Mouse (Mus musculus) limb, embryonic 13.5 days (tissue): ENCODE measurements around the gene Cphx3. TPM values are rescaled to one million over a fixed set of nuclear protein-coding genes. Genes with fewer than 3 reads are reported as not detected.
"Not testable (repeated sequence)": the region's sequence is repeated elsewhere in the genome, so short reads cannot be mapped to it uniquely, and the experiment has no call there.

ENCODE experiments used
- ATAC-seq: fragments of 200-750 bp; cut with Nextera tagmentation; 2 replicates; pipeline ENCODE4 v1.8.0; 2017; ENCODE audit warnings: low read depth, moderate number of reproducible peaks, moderate TSS enrichment; ENCODE audit not compliant: low FRiP score
- H3K27ac ChIP-seq: fragments of 300-500 bp; sonication (generic); 2 replicates; pipeline ENCODE4 v1.5.1; 2015; ENCODE audit warnings: inconsistent platforms, mild to moderate bottlenecking, moderate library complexity
- H3K27me3 ChIP-seq: fragments of 300-500 bp; sonication (generic); 2 replicates; pipeline ENCODE4 v1.6.1; 2015; ENCODE audit warnings: mild to moderate bottlenecking, inconsistent platforms
- H3K36me3 ChIP-seq: fragments of 300-500 bp; sonication (generic); 2 replicates; pipeline ENCODE4 v1.6.1; 2015; ENCODE audit warnings: inconsistent platforms, mild to moderate bottlenecking, moderate library complexity
- H3K4me1 ChIP-seq: fragments of 300-500 bp; sonication (generic); 2 replicates; pipeline ENCODE4 v1.6.1; 2015; ENCODE audit warnings: inconsistent platforms
- H3K4me2 ChIP-seq: fragments of 300-500 bp; sonication (generic); replicated peaks from 2 replicates; pipeline ENCODE4 v1.6.1; 2015; ENCODE audit warnings: inconsistent platforms, mild to moderate bottlenecking, moderate library complexity
- H3K4me3 ChIP-seq: fragments of 300-500 bp; sonication (generic); 2 replicates; pipeline ENCODE4 v1.5.1; 2015; ENCODE audit warnings: moderate library complexity, mild to moderate bottlenecking, inconsistent platforms
- H3K9ac ChIP-seq: fragments of 300-500 bp; sonication (generic); 2 replicates; pipeline ENCODE4 v1.6.1; 2015; ENCODE audit warnings: mild to moderate bottlenecking, inconsistent platforms
- H3K9me3 ChIP-seq: fragments of 300-500 bp; sonication (generic); 2 replicates; pipeline ENCODE4 v1.6.1; 2016; ENCODE audit warnings: inconsistent platforms
- WGBS: fragments of 180-500 bp; shearing (Covaris S2); methylation state at CpG from one replicate; pipeline ENCODE4 v1.1.7; 2015; 5-methylcytosine and 5-hydroxymethylcytosine counted together
- polyA plus RNA-seq: library from polyadenylated mRNA; unstranded; fragments of >200 nt; fragmentation: Nextera tagmentation; extraction: Ambion mirVana; gene quantifications from 2 replicates; pipeline ENCODE4 v1.2.1, GENCODE M21; 2015

Gene Cphx3
- not detected in 2 replicates for polyA plus RNA-seq

- no CpG with 5 or more reads among the region's 1 CpGs for WGBS
- not testable (repeated sequence) for H3K27me3 ChIP-seq, H3K9ac ChIP-seq, H3K4me3 ChIP-seq, H3K4me2 ChIP-seq, ATAC-seq, H3K36me3 ChIP-seq, H3K4me1 ChIP-seq, H3K9me3 ChIP-seq, H3K27ac ChIP-seq
Measured at GRCm38 (mm10) chr14:26081997-26082396, at the start of gene Cphx3. Cphx3 (plus strand) TSS chr14:26082297.

GRCm38 (mm10) chr14:26034364-26034763 lies 47.7 kb upstream of the Cphx3 start:
- H3K9me3 ChIP-seq, H3K27ac ChIP-seq, ATAC-seq, H3K9ac ChIP-seq, H3K4me1 ChIP-seq, H3K27me3 ChIP-seq, H3K36me3 ChIP-seq, H3K4me3 ChIP-seq, H3K4me2 ChIP-seq: not testable (repeated sequence)
- WGBS = no CpG with 5 or more reads among the region's 3 CpGs

- not testable (repeated sequence) for H3K27me3 ChIP-seq, H3K9ac ChIP-seq, H3K4me2 ChIP-seq, H3K4me1 ChIP-seq, H3K27ac ChIP-seq, ATAC-seq, H3K36me3 ChIP-seq, H3K4me3 ChIP-seq, H3K9me3 ChIP-seq
- WGBS = no CpG with 5 or more reads among the region's 6 CpGs
Measured at GRCm38 (mm10) chr14:26035439-26035838, 46.7 kb upstream of the Cphx3 start.

- WGBS = no CpG with 5 or more reads among the region's 26 CpGs
- not testable (repeated sequence) for H3K4me3 ChIP-seq, ATAC-seq, H3K4me2 ChIP-seq, H3K36me3 ChIP-seq, H3K4me1 ChIP-seq, H3K9me3 ChIP-seq, H3K9ac ChIP-seq, H3K27ac ChIP-seq, H3K27me3 ChIP-seq
Measured at GRCm38 (mm10) chr14:26042611-26043010, 39.5 kb upstream of the Cphx3 start, which contains the start of gene Gm9780. Gm9780 (minus strand) TSS chr14:26042711.

DNA sequence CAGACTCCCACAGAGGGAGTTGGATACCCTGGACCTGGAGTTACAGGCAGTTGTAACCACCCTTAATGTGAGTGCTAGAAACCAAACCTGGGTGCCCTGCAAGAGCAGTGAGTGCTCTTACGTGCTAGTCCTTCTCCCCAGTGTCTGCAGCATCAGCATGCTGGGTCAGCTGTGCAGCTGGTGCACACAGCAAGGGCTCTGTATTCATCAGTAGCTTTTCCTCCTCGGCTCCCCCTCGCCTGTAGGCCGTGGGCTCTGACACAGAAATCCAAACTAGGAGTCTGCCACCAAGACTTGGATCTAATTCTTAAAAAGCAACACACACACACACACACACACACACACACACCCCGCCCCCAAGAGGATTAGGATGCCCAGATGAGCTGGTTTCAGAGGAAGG lies 37.1 kb upstream of the Cphx3 start:
- not testable (repeated sequence) for H3K36me3 ChIP-seq, H3K9me3 ChIP-seq

DNA sequence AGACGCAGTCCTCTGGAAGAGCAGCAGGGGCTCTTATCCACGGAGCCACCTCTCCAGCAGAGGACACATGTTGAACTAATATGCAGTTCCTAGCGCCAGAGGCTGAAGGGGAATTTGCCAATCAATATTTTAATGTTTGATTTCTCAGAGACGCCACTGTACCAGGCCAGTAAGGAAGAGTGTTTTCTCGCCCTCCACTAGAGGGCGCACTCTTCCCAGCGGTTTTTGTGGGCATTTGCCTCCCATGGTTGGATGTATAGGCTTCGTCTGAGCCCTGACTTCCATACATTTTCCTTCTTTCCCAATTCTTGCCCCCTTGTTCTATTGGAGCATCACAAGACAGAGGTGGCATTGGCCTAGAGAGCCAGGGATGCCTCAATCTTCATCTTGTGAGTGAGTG lies 35.1 kb upstream of the Cphx3 start:
- not testable (repeated sequence) for H3K9me3 ChIP-seq, H3K27ac ChIP-seq, ATAC-seq, H3K4me3 ChIP-seq, H3K36me3 ChIP-seq, H3K4me1 ChIP-seq, H3K4me2 ChIP-seq, H3K9ac ChIP-seq, H3K27me3 ChIP-seq
- WGBS = no CpG with 5 or more reads among the region's 8 CpGs

More for the DNA sequence above, 37.1 kb upstream of the Cphx3 start:
- WGBS = no CpG with 5 or more reads among the region's 5 CpGs
- H3K27ac ChIP-seq, H3K4me3 ChIP-seq, H3K27me3 ChIP-seq, ATAC-seq, H3K4me2 ChIP-seq, H3K4me1 ChIP-seq, H3K9ac ChIP-seq: not testable (repeated sequence)

GRCm38 (mm10) chr14:26048767-26049166 lies 33.3 kb upstream of the Cphx3 start:
- WGBS = no CpG with 5 or more reads among the region's 9 CpGs
- H3K4me2 ChIP-seq, H3K27ac ChIP-seq, H3K36me3 ChIP-seq, H3K9ac ChIP-seq, H3K9me3 ChIP-seq, H3K4me1 ChIP-seq, ATAC-seq, H3K27me3 ChIP-seq, H3K4me3 ChIP-seq: not testable (repeated sequence)

DNA sequence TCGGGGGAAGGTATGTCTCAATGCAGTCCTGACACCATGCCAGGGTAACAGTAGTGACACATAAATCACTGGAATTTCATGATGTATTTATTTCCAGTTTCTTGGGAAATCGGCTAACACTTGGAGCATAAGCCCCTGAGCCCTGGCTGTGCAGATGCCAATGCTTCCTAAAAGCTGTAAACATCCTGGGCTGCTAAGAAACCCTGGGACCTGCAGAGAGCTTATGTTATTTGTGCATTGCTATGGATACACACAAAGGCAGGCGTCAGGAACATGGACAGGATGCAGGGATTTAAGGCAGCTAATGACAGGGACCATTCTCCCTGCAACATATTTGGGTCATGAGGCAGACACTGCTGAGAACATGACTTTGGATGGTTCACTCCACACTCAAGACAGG lies 23.9 kb upstream of the Cphx3 start:
- WGBS = no CpG with 5 or more reads among the region's 3 CpGs
- H3K9me3 ChIP-seq, H3K4me3 ChIP-seq, H3K9ac ChIP-seq, H3K27me3 ChIP-seq, ATAC-seq, H3K36me3 ChIP-seq, H3K27ac ChIP-seq, H3K4me2 ChIP-seq, H3K4me1 ChIP-seq: not testable (repeated sequence)

- not testable (repeated sequence) for H3K9me3 ChIP-seq, H3K27ac ChIP-seq, H3K27me3 ChIP-seq, H3K36me3 ChIP-seq, H3K4me2 ChIP-seq, H3K9ac ChIP-seq, ATAC-seq, H3K4me1 ChIP-seq, H3K4me3 ChIP-seq
- no CpG with 5 or more reads among the region's 6 CpGs for WGBS
Measured at GRCm38 (mm10) chr14:26059362-26059761, 22.7 kb upstream of the Cphx3 start.

GRCm38 (mm10) chr14:26066574-26067324 lies 15.3 kb upstream of the Cphx3 start:
- not testable (repeated sequence) for H3K4me3 ChIP-seq, H3K4me1 ChIP-seq, H3K9ac ChIP-seq, H3K27ac ChIP-seq, H3K9me3 ChIP-seq, H3K4me2 ChIP-seq, H3K27me3 ChIP-seq, H3K36me3 ChIP-seq
- peak; percentile 61 for ATAC-seq
- WGBS = no CpG with 5 or more reads among the region's 44 CpGs

DNA sequence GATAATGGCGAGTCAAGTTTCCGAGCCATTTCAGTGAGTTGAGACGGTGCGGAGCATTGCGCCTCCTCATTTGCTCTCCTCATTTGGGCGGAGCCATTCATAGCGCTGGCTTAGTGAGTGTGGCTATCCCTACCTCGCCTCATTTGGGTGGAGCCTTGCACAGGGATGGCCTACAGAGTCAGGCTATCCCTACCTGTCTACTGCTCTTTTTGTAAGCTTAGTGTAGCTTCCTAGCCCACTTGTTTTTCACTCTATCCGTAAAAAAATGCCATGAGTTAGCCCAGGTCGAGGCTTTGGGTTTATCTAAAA lies 14.8 kb upstream of the Cphx3 start, which contains the start of gene Tmem254c:
Gene Tmem254c, minus strand, starts transcription at position 31 of the 309 bp plus-strand sequence.
- not testable (repeated sequence) for H3K4me3 ChIP-seq, H3K9ac ChIP-seq, H3K4me1 ChIP-seq, H3K36me3 ChIP-seq, H3K9me3 ChIP-seq, H3K4me2 ChIP-seq, H3K27me3 ChIP-seq, H3K27ac ChIP-seq
- peak; percentile 72; the same call in 1 of the 2 replicates for ATAC-seq
- no CpG with 5 or more reads among the region's 10 CpGs for WGBS

GRCm38 (mm10) chr14:26076620-26077390 lies 5.3 kb upstream of the Cphx3 start:
- WGBS = no CpG with 5 or more reads among the region's 5 CpGs
- not testable (repeated sequence) for H3K27ac ChIP-seq, H3K4me1 ChIP-seq, H3K27me3 ChIP-seq, H3K4me2 ChIP-seq, H3K36me3 ChIP-seq, H3K4me3 ChIP-seq, H3K9me3 ChIP-seq, ATAC-seq, H3K9ac ChIP-seq

GRCm38 (mm10) chr14:26081216-26081615 lies 881 bp upstream of the Cphx3 start, which contains the start of gene Cphx2:
Cphx2 (plus strand) TSS chr14:26081516.
- H3K9me3 ChIP-seq, H3K4me3 ChIP-seq, ATAC-seq, H3K36me3 ChIP-seq, H3K4me1 ChIP-seq, H3K4me2 ChIP-seq, H3K9ac ChIP-seq, H3K27me3 ChIP-seq, H3K27ac ChIP-seq: not testable (repeated sequence)
- WGBS = no CpG with 5 or more reads among the region's 6 CpGs
